Mouse (Mus musculus): Measurements from ENCODE around the gene Prx.
"Not testable (repeated sequence)": the region's sequence is repeated elsewhere in the genome, so short reads cannot be mapped to it uniquely, and the experiment has no call there.

Gene Prx

DNA sequence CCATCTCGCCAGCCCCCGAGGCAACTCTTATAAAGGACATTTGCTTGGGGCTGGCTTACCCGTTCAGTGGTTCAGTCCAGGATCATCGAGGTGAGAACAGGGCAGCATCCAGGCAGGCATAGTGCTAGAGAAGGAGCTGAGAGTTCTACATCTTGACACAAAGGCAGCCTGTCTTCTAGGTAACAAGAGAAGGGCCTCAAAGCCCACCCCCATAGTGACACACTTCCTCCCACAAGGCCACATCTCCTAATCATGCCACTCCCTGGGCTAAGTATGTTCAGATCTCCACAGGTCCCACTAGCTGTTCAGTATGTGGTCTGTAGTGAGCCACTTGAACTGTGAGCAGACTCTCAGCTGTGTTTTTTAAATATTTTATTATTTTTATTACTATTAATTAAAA is 15.3 kb upstream of the Prx start:
- in situ Hi-C loops (cut with MseI, MboI): no loop called here

DNA sequence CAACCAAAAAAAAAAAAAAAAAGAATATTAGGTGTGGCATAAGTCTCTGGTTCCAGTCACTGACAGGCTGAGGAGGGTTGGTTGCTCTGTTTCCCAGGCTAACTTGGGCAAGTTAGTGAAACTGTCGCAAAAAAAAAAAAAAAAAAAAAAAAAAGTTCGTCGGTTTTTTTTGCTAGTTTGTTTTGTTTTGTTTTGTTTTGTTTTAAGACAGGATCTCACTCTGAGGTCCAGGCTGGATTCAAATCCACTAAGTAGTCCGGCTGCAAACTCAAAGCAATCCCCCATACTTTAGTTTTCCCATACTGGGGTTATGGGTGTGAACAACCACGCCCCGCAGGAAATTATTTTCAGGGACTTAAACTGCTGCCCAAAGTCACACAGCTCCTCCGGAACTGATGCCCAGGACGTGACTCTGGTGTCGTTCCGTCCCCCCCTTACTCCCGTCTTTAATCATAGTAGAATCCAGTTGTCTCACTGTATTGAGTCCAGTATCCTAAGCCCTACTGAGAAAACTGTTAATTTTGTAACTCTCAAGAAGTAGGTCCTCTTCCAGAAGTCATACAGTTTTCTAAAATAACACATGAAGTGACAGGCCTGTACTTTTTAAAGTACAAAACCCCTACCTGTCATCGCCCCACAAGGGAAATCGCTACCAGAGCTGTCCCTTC is 12.9 kb upstream of the Prx start:
- in situ Hi-C loops (cut with MseI, MboI): no loop called here

DNA sequence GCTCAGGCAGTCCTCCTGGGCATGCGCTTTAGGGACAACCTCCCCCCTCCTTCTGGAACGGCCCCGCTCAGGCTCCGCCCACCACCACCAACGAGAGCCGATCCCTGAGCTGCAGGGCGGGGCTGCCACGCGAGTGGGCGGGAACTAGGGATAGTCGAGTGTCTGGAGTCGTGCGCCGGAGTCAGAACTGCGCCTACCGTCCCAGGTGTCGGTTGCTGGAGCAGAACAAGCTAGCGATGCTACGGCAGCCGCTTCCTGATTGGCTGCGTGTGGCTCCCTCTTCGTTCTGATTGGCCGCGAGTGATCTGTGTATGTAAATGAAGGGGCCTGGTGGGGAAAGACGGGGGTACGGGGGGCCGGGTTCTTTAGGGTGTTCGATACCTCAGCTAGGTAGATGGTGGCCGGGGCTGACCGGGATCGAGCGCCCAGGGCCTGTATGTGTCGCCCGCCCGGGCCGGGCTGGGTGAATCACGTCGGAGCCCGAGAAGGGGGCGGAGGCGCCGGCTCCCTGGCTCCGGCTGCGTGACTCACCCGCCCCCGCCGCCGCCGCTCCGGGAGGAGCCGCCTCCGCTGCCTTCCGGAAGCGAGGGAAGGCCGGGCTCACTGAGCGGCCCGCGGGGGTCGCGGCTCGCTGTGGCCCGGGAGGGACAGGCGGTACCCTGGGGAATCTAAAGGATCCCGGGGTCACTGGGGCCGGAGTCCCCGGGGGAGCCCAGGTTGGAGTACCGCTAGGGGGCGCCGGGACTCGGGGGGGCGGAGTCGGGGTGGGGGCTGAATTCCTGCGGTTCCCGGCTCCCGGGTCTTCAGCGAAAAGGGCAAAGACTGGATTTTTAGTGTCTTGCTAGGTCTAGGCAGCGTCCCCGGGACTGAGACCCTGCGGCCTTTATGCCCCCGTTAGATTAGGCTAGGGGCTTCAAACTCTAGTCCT is 12.1 kb upstream of the Prx start, which contains the start of gene Sertad1:
Gene Sertad1 (plus strand): TSS at position 141 of the 928 bp plus-strand sequence.
- in situ Hi-C loops (cut with MseI, MboI): no loop called here

DNA sequence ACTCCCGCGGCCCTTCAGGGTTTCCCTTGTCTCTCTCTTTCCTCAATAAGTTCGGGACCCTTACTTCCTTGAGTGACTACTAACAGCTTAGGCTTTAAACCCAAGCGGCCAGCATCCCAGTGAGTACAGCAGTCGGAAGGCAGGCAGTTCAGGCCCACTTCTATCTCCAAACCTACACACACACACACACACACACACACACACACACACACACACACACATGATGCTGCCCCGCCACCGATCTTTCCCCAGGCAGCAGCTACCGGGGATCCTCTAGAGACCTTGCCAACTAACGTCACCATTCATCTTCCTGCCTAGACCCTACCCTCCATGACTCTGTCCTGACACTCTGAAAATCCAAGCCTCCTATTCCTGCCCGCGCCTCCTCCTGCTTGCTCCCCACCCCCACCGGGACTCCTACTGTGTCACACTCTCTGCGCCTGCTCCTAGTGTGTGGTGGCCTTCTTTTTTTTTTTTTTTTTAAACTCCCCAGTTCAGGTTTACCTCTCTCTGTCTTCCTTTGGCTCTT is 11.3 kb upstream of the Prx start:
- in situ Hi-C loops (cut with MseI, MboI): no loop called here

DNA sequence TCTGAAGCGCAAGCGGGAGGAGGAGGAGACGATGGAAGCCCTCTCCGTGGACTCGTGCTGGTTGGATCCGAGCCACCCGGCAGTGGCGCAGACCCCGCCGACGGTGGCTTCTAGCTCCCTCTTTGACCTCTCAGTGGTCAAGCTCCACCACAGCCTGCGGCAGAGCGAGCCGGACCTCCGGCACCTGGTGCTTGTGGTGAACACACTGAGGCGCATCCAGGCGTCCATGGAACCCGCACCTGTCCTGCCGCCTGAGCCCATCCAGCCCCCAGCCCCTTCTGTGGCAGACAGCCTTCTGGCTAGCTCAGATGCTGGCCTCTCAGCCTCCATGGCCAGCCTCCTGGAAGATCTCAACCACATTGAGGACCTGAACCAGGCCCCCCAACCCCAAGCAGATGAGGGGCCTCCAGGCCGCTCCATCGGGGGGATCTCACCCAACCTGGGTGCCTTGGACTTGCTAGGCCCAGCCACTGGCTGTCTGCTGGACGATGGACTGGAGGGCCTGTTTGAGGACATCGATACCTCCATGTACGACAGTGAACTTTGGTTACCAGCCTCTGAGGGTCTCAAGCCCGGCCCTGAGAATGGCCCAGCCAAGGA is 9.8 kb upstream of the Prx start:
- in situ Hi-C loops (cut with MseI, MboI): no loop called here

DNA sequence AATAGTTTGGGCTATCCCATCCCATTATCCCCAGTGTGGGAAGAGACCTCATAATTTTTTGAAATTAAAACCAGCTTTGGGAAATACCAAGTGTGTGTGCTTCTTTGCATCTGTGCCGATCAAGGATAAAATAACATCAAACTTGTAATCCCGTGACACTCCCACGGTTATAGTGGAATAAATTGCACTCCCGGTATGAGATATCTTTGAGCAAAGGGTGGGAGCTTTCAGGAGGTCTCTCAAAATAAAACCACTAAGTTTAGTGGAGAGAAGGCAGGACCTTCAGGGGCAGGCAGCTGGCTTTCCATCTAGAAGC is 8.9 kb upstream of the Prx start:
- in situ Hi-C loops (cut with MseI, MboI): no loop called here

DNA sequence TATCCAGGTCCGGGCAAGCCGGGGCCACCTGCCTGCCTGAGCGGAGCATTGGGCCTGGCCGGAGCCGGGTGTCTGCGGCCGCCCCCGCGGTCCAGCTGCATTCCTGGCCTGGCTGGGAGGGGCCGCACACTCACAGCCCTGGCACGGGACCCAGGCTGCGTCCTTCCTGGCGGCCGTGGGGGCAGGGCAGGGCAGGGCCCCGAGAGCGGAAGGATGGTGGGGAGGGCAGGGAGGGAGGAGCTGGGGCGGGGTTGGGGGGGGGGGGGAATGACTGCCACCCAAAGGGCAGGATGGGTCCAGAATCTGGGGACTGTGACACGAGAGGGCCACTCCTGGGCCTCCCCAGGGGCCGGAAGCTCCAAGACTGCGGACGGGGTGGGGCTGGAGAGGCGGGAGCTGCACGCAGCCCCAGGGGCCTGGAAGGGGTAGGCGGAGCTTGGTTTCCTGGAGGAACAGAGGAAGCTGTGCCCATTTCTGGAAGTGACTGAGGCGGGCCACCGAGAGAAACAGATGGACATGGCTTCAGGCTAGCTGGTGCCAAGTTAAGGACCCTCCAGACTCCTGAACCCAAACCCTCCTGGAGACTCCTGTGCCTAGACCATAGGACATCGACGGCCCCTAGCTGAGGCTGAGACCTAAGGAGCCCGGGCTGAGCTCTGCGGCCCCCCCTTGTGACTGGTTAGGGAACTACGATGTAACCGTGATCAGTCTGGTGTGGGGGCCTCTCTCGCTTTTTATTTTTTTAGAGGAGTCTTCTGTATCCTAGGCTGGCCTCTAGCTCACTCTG is 8.4 kb upstream of the Prx start:
- in situ Hi-C loops (cut with MseI, MboI): no loop called here

DNA sequence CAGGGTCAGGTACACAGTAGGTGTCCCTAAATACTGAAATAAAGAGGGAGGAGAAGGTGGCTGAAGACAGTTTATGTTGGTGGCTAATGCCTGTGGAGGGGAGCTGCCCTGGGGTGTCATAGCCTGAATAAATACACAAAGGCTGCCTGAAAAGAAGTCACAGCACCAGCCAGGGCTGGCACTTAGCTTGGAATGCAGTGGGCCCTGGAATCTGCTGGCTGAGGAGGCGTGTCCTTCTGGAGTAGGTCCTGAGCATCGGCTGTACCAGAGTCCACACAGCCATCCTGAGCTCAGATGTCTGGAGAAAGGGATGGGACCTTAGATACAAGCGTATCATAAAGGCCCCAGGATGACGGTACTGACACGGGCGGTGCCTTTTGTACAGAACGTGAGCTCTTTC is 7.3 kb upstream of the Prx start:
- in situ Hi-C loops (cut with MseI, MboI): no loop called here

DNA sequence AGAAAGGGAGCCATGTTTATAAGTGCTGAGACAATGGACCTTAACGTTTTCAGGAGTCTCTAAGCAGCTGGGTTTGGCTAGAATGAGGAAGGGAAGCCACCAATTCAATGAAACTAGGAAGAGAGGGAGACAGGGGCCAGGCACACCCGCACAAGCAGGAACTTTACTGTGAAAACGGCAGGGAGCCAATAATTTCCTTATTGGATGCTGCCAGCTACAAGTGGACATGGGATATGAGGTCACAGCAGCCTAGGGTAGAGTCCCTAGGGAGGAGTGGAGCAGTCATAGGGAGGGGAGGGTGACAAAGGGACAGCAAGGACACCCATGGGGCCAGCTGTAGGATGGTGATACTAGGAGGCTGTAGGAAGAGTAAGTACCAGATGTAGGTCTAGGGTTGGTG is 6.1 kb upstream of the Prx start:
- in situ Hi-C loops (cut with MseI, MboI): no loop called here

DNA sequence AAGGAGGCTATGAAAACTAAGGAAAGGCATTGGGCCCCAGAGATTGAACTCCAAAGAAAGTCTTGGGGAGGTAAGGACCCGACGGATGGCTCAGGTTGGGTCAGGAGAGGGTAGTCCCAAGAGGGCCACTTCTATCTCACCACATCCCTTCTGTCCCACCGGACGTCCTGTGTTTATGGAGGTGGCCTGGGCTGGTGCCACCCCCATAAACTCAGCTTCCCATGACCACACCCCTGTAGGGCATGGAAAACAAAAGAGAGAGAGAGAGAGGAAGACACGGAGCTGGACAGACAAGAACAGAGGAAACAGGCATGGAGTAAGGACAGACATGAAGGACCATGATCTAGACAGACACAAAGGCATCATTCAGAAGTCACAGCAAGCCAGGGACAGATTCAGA is 5.7 kb upstream of the Prx start:
- in situ Hi-C loops (cut with MseI, MboI): no loop called here

DNA sequence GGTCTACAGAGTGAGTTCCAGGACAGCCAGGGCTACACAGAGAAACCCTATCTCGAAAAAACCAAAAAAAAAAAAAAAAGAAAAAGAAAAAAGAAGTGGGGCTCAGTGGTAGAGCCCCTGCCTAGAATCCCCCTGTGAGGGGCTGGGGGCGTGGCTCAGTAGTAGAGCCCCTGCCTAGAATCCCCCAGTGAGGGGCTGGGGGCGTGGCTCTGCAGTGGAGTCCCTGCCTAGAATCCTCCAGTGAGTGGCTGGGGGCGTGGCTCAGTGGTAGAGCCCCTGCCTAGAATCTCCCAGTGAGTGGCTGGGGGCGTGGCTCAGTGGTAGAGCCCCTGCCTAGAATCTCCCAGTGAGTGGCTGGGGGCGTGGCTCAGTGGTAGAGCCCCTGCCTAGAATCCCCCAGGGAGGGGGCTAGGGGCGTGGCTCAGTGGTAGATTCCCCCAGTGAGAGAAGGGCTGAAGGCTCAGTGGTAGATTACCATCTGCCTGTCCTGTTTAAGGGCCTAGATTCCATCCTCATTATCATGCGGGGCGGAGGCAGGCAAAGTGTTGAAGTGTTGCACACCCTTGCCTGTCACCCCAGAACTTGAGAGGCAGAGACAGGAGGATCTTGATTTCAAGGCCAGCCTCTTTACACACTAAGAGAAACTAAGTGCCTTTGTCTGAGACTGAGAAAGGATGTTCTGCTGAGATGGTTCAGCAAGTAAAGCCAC is 4.3 kb upstream of the Prx start:
- in situ Hi-C loops (cut with MseI, MboI): not testable (repeated sequence)

DNA sequence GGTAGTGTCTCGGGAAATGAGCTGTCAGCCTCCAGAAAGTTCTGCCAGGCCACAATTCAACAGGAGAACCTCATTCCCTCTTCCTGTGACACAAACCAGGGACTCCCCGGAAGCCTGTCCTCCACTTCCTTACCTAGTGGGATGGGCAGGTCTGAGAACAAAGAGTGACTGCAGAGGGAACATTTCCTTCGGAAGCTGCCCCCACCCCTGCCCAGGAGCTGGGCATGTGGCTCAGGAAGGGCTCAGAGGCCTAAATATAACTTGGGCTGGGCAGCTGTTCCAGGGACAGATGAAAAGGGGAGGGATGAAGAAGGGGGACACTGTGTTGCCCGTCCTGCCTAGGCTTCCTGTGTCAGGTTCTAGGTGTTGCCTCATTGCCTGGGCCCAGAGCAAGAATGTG is 2.5 kb downstream of the Prx start:
- in situ Hi-C loops (cut with MseI, MboI): no loop called here

DNA sequence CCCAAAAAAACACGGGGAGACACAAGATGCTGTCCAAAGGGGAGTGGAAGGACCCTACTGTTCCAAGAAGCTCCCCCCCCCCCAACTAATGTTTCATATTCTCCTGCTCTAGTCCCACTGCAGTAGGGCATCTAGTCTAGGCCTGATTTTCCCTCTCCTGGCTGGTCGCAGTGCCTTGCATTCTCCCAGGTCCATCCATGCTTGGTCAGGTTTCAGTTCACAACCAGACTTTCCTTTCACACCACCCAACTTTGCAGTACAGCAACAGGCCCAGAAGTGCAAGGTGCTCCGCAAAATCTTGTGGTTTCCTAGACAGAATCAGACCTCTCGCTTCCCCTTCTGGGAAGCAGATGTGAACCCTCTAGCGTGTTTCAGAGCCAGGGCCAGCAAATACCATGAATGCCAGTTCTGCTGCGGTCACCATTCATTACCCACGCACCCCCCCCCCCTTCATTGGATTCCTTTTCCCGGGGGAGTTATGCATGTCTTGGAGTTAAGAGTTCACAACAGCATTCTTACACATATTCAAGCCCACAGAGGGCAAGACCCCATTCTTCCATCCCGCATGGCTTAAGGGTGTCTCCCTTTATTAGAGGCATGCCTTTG is 7.7 kb downstream of the Prx start:
- in situ Hi-C loops (cut with MseI, MboI): no loop called here

DNA sequence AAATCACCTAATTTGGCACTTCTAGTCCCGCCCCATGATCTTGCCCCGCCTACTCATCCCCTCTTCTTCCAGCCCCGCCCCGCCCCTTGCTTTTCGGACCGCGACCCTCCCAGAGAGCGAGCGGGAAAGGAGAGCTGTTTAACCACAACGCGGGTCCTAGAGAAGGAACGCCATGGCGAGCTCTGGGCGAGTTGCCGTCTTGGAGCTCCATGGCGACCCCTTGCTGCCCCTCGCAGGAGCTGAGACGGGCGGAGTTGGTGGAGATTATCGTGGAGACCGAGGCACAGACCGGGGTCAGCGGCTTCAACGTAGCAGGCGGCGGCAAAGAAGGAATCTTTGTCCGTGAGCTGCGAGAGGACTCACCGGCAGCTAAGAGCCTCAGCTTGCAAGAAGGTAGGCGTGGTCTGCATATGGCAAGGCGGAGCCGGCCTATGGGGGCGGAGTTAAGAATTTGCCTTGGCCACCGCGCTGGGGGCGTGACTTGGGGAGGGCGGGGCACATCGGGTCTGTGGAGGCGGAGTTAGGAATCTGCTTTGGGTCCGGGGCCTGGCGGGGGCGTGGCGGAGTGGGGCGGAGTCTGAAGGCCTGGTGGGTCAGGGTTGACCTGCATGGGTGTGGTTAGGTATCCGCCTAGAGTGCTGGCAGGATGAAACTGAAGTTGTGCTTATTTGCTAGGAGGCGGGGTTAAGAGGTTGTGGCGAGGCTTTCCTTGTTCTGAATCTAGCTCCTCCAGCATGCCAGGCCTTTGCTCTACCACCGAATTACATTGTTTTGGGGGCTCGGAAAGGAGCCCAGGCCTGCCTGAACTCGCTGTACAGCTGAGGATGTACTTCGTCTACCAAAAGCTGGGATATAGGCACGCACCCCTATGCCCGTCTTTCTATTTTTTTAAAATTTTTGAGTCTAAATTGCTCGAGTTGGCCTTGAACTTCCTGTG is 8.9 kb downstream of the Prx start:
- in situ Hi-C loops (cut with MseI, MboI): no loop called here

DNA sequence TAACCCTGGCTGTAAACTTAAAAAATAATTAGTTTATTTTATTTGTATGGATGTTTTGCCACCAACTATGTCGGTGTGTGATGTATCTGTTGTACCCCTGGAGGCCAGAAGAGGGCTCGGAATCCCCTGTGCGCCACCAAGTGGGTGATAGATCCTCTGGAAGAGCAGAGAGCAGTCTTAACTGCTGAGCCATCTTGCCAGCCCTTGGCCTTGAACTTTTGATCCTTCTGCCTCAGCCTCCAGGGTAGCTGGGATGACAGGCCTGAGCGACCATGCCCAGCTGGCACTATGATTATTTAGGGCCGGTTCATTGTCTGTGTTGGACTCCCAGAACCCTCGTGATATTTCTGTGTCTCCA is 9.5 kb downstream of the Prx start:
- in situ Hi-C loops (cut with MseI, MboI): no loop called here

DNA sequence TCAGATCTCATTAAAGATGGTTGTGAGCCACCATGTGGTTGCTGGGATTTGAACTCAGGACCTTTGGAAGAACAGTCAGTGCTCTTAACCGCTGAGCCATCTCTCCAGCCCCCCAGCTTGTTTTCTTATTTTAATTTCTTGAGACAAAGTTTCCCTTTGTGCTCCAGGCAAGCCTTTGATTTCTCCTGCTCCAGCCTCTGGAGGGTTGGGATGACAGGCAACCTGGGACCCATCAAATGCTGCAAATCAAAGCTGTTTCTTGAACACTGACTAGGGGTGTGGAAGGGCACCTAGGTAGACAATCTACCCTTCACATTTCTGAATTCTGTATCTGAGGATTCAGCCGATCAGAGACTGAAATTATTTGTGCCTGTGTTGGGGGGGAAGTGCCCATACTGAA is 11.7 kb downstream of the Prx start:
- in situ Hi-C loops (cut with MseI, MboI): no loop called here

DNA sequence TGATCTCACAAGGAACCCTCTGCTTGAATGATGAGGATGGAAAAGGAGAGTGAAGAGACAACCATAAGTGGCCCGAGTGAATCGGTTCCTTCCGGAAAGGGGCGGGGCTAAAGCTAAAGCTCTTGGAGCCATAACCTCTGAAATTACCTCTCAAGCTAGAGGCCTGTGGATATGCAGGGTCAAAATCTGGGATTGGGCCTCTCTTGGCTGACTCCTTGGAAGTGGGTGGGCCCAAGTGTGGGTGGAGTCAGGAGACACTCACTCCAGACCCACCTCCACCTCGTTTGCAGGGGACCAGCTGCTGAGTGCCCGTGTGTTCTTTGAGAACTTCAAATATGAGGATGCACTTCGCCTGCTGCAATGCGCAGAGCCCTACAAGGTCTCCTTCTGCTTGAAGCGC is 15.8 kb downstream of the Prx start:
- in situ Hi-C loops (cut with MseI, MboI): no loop called here

DNA sequence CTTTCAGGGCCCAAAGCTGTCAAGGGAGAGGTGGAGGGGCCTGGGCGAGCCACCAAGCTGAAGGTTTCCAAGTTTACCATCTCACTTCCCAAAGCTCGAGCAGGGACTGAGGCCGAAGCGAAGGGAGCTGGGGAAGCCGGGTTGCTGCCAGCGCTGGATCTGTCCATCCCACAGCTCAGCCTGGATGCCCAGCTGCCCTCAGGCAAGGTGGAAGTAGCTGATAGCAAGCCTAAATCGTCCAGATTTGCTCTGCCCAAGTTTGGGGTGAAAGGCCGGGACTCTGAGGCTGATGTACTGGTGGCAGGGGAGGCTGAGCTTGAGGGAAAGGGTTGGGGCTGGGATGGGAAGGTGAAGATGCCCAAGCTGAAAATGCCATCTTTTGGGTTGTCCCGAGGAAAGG is 19.2 kb downstream of the Prx start:
- in situ Hi-C loops (cut with MseI, MboI): no loop called here

DNA sequence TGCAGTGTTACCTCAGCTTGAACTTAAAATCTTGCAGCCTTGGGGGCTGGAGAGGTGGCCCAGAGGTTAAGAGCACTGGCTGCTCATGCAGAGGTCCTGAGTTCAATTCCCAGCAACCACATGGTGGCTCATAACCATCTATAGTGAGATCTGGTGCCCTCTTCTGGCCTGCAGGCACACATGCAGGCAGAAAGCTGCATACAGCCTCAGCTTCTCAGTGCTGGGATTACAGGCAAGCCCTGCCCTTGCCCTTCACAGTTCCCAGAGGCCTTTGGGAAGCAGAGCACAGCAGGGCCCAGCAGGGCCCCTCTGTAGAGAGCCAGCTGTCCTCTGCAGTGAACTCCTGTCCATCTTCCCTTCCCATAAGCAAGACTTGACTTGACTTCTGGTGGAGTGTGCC is 21.0 kb downstream of the Prx start:
- in situ Hi-C loops (cut with MseI, MboI): no loop called here

DNA sequence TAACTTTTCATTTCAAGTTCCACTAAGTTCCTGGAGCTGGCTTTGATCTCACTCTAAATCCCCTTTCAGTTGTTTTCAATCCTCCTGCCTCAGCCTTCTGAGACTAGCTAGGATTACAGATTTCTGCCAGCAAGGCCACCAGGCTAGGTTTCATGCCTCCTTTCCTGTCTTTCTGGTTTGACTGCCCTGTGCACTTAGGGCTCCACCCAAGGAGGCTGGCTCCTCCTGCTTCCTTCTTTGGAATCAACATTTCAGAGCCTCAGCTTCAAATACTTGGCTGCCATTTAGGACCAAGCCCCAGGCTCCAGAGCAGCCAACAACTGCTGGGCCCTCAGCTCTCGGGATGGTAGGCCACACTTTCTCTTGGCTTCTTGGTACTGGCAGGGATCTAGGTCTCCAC is 21.5 kb downstream of the Prx start:
- in situ Hi-C loops (cut with MseI, MboI): no loop called here
